ENCODE assay signal across 8 mouse cellular contexts in the genomic region with DNA sequence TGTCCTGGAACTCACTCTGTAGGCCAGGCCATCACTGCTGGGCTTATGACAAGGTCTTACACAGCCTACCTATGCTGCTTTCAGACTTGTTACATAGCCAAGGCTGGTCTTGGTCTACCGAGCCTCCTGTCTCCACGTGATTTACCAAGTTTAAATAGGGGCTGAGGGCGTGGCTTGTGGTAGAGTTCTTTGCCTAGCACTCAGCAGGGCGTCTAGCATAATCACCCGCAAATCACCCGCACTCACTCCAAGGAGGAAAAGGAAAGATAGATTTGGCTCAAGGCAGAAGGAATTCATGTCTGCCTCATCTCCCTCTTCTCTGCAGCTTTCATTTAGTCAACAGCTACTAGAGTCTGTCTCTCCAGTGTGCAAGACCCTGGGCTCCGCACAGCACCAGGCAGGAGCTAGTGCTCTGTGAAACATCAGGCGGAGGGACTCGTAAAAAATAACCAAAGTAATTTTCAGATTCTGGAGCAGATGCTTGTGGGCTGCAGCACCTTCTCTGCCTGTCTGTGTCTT. TPM values are rescaled to one million over a fixed set of nuclear protein-coding genes. Genes with fewer than 3 reads are reported as not detected.
DNase-seq lines count a peak whose midpoint lies in the region; ATAC-seq and TF ChIP-seq lines count a peak whose summit lies in the region.

No protein-coding gene starts in this region.

- H3K4me1 ChIP-seq in embryonic facial prominence, embryonic 13.5 days = peaks cover 49% of the 10 kb centered on the region
- H3K4me1 ChIP-seq in hindbrain, postnatal 0 days (ENCODE audit: insufficient read depth, low read length) = peaks cover 23% of the 10 kb centered on the region
- H3K4me1 ChIP-seq in midbrain, embryonic 14.5 days (ENCODE audit: control insufficient read depth, insufficient read depth, low read length) = peaks cover 37% of the 10 kb centered on the region

- H3K9me3 ChIP-seq in embryonic facial prominence, embryonic 13.5 days = no peaks in the 10 kb centered on the region
- no peaks in the 10 kb centered on the region for H3K9me3 ChIP-seq in hindbrain, postnatal 0 days (ENCODE audit: low read length)
- no peaks in the 10 kb centered on the region for H3K9me3 ChIP-seq in midbrain, embryonic 14.5 days (ENCODE audit: control insufficient read depth, low read length)

- H3K27me3 ChIP-seq in embryonic facial prominence, embryonic 13.5 days = no peaks in the 10 kb centered on the region
- no peaks in the 10 kb centered on the region for H3K27me3 ChIP-seq in hindbrain, postnatal 0 days (ENCODE audit: insufficient read depth, low read length)
- H3K27me3 ChIP-seq in midbrain, embryonic 14.5 days (ENCODE audit: control insufficient read depth, insufficient read depth, low read length) = no peaks in the 10 kb centered on the region

- H3K4me2 ChIP-seq in embryonic facial prominence, embryonic 13.5 days = peak overlapping the region; percentile 80
- H3K4me2 ChIP-seq in hindbrain, postnatal 0 days (ENCODE audit: low read depth, low read length) = peak overlapping the region; percentile 93
- peak overlapping the region; percentile 81 for H3K4me2 ChIP-seq in midbrain, embryonic 14.5 days (ENCODE audit: low read length)

- no peak for TF ChIP-seq CTCF in hindbrain, postnatal 0 days (IDR thresholded peaks at IDR 0.05; ENCODE audit: low read depth)

- peak; percentile 30 for DNase-seq in kidney, adult 9 months
- no peak for DNase-seq in kidney, postnatal 14 days
- DNase-seq in MN1 (ENCODE audit: low spot score) = peak; percentile 30
- no peak for DNase-seq in hindbrain, postnatal 0 days (ENCODE audit: low spot score)
- DNase-seq in midbrain, embryonic 14.5 days = peak; percentile 51
- DNase-seq in ovary, postnatal 36 days (ENCODE audit: low spot score) = no peak

- 25% methylated on average over 9 of the region's 9 CpGs for WGBS in embryonic facial prominence, embryonic 13.5 days
- WGBS in hindbrain, postnatal 0 days = 30% methylated on average over 9 of the region's 9 CpGs
- WGBS in midbrain, embryonic 14.5 days = 23% methylated on average over 9 of the region's 9 CpGs

- peaks cover 15% of the 10 kb centered on the region for H3K36me3 ChIP-seq in embryonic facial prominence, embryonic 13.5 days
- H3K36me3 ChIP-seq in hindbrain, postnatal 0 days (ENCODE audit: insufficient read depth, low read length) = no peaks in the 10 kb centered on the region
- H3K36me3 ChIP-seq in midbrain, embryonic 14.5 days (ENCODE audit: control insufficient read depth, insufficient read depth, low read length) = peaks cover 8% of the 10 kb centered on the region

- peak overlapping the region; percentile 49; the same call in 1 of the 2 replicates for H3K9ac ChIP-seq in embryonic facial prominence, embryonic 13.5 days
- 0 out of 2 replicates have a peak overlapping the region, but pooled peaks have one; percentile 98 for H3K9ac ChIP-seq in hindbrain, postnatal 0 days (replicated peaks; ENCODE audit: low read length)
- peak overlapping the region; percentile 34; the same call in 1 of the 2 replicates for H3K9ac ChIP-seq in midbrain, embryonic 14.5 days (replicated peaks; ENCODE audit: low read length)

- ATAC-seq in embryonic facial prominence, embryonic 13.5 days (ENCODE audit: insufficient number of reproducible peaks, insufficient read depth, low FRiP score, low TSS enrichment, low read depth) = no peak
- no peak for ATAC-seq in hindbrain, postnatal 0 days
- no peak for ATAC-seq in midbrain, embryonic 14.5 days (ENCODE audit: low FRiP score, low TSS enrichment)
- no peak for ATAC-seq in granulocyte monocyte progenitor cell, adult 5-6 weeks (replicated peaks; ENCODE audit: poor library complexity, severe bottlenecking)

- H3K27ac ChIP-seq in embryonic facial prominence, embryonic 13.5 days = peak overlapping the region; percentile 99
- no peak overlapping the region for H3K27ac ChIP-seq in hindbrain, postnatal 0 days
- H3K27ac ChIP-seq in midbrain, embryonic 14.5 days (replicated peaks; ENCODE audit: low read depth, low read length) = no peak overlapping the region; the same call in 1 of the 2 replicates

- peak overlapping the region; percentile 80 for H3K4me3 ChIP-seq in embryonic facial prominence, embryonic 13.5 days
- no peak overlapping the region for H3K4me3 ChIP-seq in hindbrain, postnatal 0 days (ENCODE audit: low read length)
- peak overlapping the region; percentile 80 for H3K4me3 ChIP-seq in midbrain, embryonic 14.5 days (replicated peaks; ENCODE audit: low read depth, low read length)

RNA-seq across cellular contexts. Expression of a gene that starts 1.5 kb away (rescaled TPM):
- 41.2 and 47.7 TPM in 2 replicates for polyA plus RNA-seq in embryonic facial prominence, embryonic 13.5 days (2015; fragmentation: Nextera tagmentation; extraction: Ambion mirVana)
- 45.5 and 57.8 TPM in 2 replicates for total RNA-seq in hindbrain, postnatal 0 days (2014; rRNA removed)
- polyA plus RNA-seq in hindbrain, postnatal 0 days (2015; fragmentation: Nextera tagmentation; extraction: Ambion mirVana) = 37.9 and 39.0 TPM in 2 replicates
- polyA plus RNA-seq in midbrain, embryonic 14.5 days (2014; fragmentation: Nextera tagmentation; extraction: Ambion mirVana) = 63.5 and 70.6 TPM in 2 replicates
- 45.7 and 59.7 TPM in 2 replicates for total RNA-seq in granulocyte monocyte progenitor cell, adult 5-6 weeks (2014; fragmentation: Nextera tagmentation)
- total RNA-seq in granulocyte monocyte progenitor cell, adult 5-6 weeks (2017) = 30.2 and 31.3 TPM in 2 replicates

Comparison
In these comparisons a context has a peak if more than half of its experiments do, and no peak if none do; other contexts are left out.
1. DNase-seq: peak in kidney, adult 9 months (single experiment), MN1 (single experiment) and midbrain, embryonic 14.5 days (single experiment); none in kidney, postnatal 14 days (single experiment), hindbrain, postnatal 0 days (single experiment) and ovary, postnatal 36 days (single experiment).
2. H3K9ac ChIP-seq: peak in every context shown above with its lines; median percentile 98 in hindbrain, postnatal 0 days; 49 in embryonic facial prominence, embryonic 13.5 days; 34 in midbrain, embryonic 14.5 days.
3. Peak in every context shown above with its lines, with median percentiles within 50 percentile points of each other: H3K4me2 ChIP-seq.